Mouse (Mus musculus) retina, postnatal 1 day (tissue): ENCODE data around the gene Rtn4rl1.

Source experiments
- DNase-seq: peaks from one replicate; pipeline ENCODE4 v3.0.0-alpha.2; 2012

Gene Rtn4rl1

GRCm38 (mm10) chr11:75190371-75190724 lies 3.2 kb upstream of the Rtn4rl1 start:
- peak; percentile 95 for DNase-seq

DNA sequence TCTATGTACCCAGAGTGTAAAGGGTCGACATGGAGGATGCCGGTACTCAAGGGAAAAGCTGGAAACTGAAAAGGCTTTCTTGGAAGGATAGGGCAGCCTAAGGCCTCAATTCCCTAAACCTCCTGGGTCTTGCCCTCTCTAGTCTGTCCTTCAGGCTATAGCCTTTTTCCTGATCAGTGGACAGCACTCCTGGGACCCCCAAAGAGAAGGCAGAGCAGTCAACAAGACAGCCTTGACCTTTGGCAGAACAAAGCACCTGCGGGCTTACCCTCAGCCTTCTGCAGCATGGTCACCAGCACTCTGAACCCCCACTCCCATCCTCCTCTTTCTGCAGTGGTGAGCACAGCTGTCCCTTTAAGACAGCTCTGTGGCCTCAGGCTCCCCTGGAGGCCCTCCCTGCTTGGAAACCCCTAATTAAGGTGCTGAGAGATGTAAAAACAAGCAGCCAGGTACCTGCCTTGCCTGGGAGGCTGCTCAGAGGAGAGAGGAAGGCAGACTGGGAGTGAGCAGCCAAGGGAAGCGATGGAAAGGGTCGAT lies 2.6 kb upstream of the Rtn4rl1 start, which contains the start of gene Dph1:
Gene Dph1, minus strand, starts transcription at position 337 of the 537 bp plus-strand sequence.
- DNase-seq, result no peak

DNA sequence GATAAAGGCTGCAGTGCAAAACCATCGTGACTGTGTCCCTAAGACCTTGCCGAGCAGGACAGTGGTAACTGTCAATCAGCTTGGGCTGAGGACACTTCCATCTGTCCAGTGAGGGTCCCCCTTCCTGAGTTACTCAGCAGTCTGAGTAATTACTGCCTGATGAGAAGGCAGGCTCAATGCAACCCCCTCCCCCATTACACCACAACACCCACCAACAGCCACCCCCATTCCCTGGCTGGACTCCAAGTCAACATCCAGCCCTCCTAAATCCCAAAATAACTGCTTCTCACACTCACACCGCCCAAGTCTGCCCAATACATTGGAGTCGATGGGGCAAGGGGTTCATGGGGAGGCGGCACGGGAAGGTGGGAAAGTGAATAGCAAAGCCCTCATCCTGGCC lies 1.7 kb upstream of the Rtn4rl1 start:
- DNase-seq, result no peak

- peak; percentile 90 for DNase-seq
Measured at GRCm38 (mm10) chr11:75192336-75193214, 1.0 kb upstream of the Rtn4rl1 start.

DNA sequence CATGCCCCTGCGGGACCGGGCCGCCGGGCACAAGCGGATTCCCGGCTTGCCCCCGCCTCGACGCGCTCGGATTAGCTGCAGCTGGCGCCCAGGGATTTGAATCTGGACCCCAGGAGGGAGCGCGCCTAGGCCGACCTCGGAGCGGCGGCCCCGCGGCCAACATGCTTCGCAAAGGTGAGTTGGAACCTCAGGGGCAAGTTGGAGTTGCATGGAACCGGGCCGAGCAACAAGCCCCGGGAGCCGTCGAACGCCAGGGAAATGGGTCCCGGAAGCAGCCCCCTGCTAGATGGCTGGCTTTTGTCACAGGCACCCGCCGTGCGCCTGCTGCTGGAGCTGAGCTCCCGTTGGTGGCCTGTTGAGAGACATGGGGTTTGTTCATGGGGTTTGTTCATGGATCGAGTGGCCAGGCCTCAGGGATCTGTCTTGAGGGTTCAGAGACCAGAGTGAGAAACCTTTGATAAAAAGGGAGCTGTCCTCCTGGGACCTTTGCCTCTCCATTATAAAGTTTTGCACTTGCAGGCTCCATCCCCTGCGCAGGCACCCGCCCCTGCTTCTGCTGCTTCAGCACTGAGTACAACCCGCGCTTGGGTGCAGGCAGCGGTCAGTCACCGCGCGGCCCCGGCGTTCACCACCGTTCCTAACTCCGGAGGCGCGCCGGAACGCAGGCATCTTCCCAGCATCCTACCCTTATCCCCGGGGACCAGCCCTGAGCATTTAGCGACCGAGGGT lies 702 bp downstream of the Rtn4rl1 start:
- peak; percentile 55 for DNase-seq

- peak; percentile 92 for DNase-seq
Measured at GRCm38 (mm10) chr11:75194850-75195461, 1.4 kb downstream of the Rtn4rl1 start.

GRCm38 (mm10) chr11:75196131-75196530 lies 2.5 kb downstream of the Rtn4rl1 start:
- no peak for DNase-seq

GRCm38 (mm10) chr11:75197956-75198355 lies 4.4 kb downstream of the Rtn4rl1 start:
- no peak for DNase-seq

DNA sequence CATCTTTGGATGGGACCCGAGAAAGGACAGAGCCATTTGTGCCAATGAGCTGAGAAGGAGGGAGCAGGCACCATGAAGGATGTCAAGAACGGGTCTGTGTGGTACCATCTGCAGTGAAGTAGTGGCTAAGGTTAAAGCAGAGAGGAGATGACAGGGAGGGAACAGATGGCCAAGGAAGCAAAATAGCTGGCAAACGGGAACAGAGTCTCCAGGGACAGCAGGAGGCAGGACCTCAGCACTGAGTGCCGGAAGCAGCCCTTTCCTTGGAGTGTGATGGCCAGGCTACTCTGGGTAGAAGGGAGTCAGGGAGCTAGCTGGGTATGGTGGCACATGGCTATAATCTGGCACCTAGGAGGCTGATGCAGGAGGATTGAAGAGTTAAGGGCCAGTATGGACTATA lies 5.2 kb downstream of the Rtn4rl1 start:
- no peak for DNase-seq

DNA sequence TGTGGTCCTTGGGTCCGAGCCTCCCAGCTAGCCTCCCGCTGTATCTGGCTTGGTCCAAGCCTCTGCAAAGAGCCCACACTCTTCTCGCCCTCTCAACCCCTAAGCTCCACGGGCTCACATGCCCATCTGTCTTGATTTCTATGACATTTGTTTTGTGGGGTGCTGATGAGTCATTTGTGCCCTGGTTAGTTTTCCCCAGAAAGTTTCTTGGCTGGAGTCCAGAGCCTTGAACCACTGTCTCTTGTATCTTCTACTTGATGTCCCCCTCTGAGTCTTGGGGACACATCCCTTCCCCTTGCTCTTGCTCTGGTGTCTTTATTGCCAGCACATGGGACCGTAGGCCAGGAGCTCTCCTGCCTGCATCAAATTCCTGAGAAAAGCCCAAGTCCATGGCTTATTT lies 6.4 kb downstream of the Rtn4rl1 start:
- DNase-seq, result no peak

DNA sequence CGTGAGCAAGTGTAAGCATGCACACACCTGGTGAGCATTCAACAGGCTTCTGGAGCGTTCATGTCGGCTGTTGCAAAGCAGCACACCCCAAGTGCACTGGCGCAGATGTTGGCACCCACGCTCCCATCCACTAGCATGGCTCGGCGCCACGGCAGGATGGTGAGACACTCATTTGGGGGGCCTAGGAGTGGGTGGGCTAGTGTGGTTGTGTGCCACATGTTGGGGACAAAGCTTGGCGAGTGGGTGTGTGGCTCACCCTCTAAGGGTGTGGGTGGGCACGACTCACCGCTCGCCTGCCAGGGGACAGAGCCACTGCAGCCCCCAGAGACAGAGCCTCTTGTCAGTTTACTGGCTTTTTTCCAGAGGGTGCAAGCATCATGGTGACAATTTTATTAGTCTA lies 7.4 kb downstream of the Rtn4rl1 start:
- DNase-seq, result no peak

DNA sequence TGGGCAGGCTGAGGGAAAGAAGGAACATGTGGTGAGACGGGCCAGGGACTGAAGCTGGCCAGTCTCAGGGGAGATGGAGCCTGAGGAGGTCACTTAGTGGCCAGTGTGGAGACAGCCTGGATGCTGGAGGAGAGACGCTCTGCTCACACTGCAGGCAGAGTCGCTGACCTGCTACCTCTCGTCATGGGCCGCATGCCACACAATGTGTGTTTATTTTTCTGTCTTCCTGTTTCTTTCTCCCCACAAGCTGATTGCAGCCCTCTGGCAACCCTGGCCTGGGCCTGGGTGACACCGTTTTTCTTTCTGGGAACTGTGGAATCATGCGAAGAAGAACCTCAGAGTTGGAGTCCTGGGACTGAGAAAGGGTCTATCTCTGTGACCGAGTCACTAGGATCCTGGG lies 8.1 kb downstream of the Rtn4rl1 start:
- DNase-seq, result no peak

DNA sequence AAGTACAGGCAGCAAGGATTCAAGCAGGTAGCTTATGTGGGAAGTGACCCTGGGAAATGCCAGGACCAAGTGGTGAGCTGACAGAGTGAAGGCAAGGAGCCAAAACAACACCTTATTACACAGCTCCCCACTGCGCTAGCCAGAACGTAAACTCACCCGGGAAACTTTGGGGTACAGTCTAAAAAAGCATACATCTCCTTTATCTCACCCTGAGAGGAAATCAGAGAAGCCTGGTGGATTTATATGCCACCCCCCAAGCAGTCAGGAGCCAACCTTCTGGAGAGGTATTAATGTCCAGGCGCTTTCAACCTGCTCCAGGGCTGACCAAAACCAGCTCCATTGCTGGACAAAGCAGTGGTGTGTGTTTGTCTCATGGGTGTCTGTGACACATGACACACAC lies 10.3 kb downstream of the Rtn4rl1 start:
- DNase-seq, result no peak

DNA sequence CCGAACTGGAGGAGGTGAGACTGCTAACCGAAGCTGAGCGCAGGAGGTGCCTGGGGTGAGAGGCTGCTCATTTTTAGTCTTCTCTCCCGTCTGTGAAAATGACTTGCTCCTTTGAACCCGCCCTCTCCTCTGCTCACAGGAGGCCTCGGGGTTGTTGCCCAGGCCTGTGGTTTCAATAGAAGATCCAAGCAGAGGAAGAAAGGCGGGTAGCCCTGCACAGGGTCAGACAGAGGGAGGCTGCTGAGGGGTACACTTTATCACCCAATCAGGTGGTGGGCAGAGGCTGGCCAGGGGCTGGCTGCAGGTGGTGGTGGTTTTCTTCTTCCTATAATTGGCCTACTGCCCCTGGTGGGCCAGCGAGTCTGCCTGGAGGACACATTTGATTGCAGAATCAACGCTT lies 10.9 kb downstream of the Rtn4rl1 start:
- no peak for DNase-seq

GRCm38 (mm10) chr11:75206347-75206746 lies 12.8 kb downstream of the Rtn4rl1 start:
- no peak for DNase-seq

DNA sequence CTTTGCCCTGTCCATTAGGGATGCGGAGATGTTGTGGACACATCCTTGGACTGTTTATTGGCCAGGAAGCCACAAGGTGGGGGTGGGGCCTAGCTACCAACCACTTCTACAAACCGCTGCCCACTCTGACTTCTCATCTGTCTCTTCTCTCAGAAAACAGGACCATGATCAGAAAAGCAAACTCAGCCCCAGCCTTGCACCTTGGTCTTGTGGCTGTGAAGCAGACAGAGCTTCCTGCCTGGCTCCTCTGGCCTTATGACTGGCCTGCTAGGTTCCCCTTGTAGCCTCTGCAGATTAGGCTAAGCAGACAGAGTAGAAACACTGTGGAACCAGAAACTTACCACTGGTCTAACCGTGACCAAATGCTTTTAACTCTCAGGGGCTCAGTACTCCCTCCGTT lies 15.8 kb downstream of the Rtn4rl1 start:
- DNase-seq, result no peak

DNA sequence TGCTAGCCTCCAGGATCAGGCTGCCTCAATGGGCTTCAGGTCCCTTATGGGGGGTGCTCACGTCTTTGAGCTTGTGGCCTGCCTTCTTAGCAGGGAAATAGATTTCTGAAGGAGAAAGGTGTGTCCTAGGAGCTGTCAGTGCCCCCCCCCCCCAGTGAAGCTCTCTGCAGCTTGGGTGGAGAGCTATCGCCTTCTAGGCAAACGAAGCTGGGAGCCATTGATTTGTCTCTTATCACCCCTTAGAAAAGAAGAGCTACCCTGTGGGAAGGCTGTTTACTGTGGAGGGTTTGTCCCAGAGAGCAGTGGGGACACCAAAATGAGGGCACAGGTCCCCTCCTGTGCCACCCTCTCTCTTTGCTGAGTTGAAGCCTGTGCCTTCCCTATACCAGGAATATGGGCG lies 16.5 kb downstream of the Rtn4rl1 start:
- DNase-seq, result no peak

- DNase-seq, result peak; percentile 62
Measured at GRCm38 (mm10) chr11:75210755-75211154, 17.2 kb downstream of the Rtn4rl1 start.

- DNase-seq, result peak; percentile 52
Measured at GRCm38 (mm10) chr11:75212031-75212667, 18.6 kb downstream of the Rtn4rl1 start.

DNA sequence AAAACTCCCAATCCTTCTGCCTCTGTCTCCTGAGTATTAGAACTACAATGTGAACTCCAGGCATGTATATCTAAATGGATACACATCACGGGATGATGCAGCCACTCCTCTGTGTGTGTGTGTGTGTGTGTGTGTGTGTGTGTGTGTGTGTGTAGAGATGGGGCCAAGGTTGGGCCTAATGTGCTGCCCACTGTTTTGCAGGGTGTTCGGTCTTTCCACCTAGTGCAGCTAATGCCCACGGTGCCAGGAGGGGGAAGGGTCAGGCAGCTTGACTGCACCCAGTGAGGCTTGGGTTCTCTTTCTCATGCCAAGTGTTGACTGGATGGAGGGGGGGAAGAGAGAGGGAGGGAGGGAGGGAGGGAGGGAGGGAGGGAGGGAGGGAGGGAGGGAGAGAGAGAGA lies 19.3 kb downstream of the Rtn4rl1 start:
- peak; percentile 52 for DNase-seq

DNA sequence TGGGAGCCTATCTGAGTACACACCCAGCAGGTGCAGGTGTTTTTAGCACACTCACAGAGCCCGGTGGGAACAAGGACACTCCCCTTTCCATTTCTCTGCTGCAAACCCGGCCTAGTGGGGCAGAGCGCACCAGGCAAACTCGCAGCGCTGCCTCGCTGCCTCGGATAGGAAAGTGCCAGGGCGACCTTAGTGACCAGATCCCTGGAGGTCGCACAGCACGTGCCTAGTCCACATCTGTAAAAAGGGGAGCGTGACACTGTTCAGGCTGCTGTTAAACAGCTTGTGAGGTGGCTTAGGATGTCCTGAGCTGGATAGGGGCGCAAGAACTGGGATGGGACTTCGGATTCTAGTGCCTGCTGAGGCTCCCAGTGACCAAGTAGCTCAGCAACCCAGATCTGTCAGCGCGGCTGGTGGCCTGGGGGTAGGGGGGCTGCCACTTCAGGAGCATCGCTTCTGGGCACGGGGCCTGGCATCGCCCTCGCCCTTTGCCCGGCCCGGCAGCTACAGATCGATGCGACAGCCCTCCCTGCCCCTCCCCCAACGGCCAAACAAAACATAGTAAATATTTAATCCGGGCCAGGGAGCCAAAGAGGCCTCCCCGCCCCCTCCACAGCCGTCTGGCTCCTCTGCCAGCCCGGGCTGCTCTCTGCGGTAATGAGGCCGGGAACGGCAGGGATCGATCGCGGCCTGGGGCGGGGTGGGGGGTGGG lies 19.9 kb downstream of the Rtn4rl1 start:
- DNase-seq, result peak; percentile 90
